Mouse (Mus musculus) erythroid progenitor cell, adult 5-6 weeks (primary cell): ENCODE results near the gene Negr1. TPM values are rescaled to one million over a fixed set of nuclear protein-coding genes. Genes with fewer than 3 reads are reported as not detected.

Experiments
- ATAC-seq: replicated peaks from 2 replicates; pipeline ENCODE4 v1.8.0; 2016; ENCODE audit warnings: moderate number of reproducible peaks, mild to moderate bottlenecking, moderate TSS enrichment, inconsistent platforms; ENCODE audit not compliant: poor library complexity, low FRiP score, severe bottlenecking
- total RNA-seq, 2 experiments: library from RNA; stranded (forward) in 1 of 2; stranded (reverse) in 1 of 2; fragments of 150-400 nt in 1 of 2; fragments of 186-747, 209-891 nt in 1 of 2; gene quantifications; 2 replicates each; pipeline versions ENCODE4 v1.2.3 to v1.2.4; 2015 to 2017; ENCODE audit warnings: low replicate concordance in 2 of 2

Negr1 gene
- total RNA-seq, 2 experiments from 2014 or later, result 0.61 TPM; not detected in 1

- ATAC-seq, result no peak
Measured at GRCm38 (mm10) chr3:157297216-157297615, 735.6 kb downstream of the Negr1 start.

GRCm38 (mm10) chr3:157303430-157304116 is 742.0 kb downstream of the Negr1 start:
- ATAC-seq, result no peak

- no peak for ATAC-seq
Measured at GRCm38 (mm10) chr3:157321081-157321573, 759.5 kb downstream of the Negr1 start.

GRCm38 (mm10) chr3:157321834-157322233 is 760.2 kb downstream of the Negr1 start:
- ATAC-seq, result no peak

GRCm38 (mm10) chr3:157334169-157334568 is 772.6 kb downstream of the Negr1 start:
- ATAC-seq, result no peak

- ATAC-seq, result no peak
Measured at GRCm38 (mm10) chr3:157349480-157349879, 787.9 kb downstream of the Negr1 start.

- ATAC-seq, result no peak
Measured at GRCm38 (mm10) chr3:157358905-157359304, 797.3 kb downstream of the Negr1 start.

GRCm38 (mm10) chr3:157359840-157360239 is 798.2 kb downstream of the Negr1 start:
- ATAC-seq, result no peak
